Mouse (Mus musculus) right cerebral cortex, postnatal 10 days (tissue): ENCODE measurements around the gene Dnajc28.
A peak's percentile ranks its signal among the peaks of the same experiment; 100 is the strongest.
"Not testable (repeated sequence)": the region's sequence is repeated elsewhere in the genome, so short reads cannot be mapped to it uniquely, and the experiment has no call there.

ENCODE experiments used
- DNase-seq, 2 experiments: peaks; one replicate each; pipeline ENCODE4 v3.0.0; 2021; ENCODE audit warnings: low spot score in 2 of 2

The Dnajc28 gene

GRCm38 (mm10) chr16:91618511-91619501 is at the start of gene Dnajc28:
TSS of gene Dnajc28 (minus strand) at chr16:91619026.
- DNase-seq, result peak; percentile 88

DNA sequence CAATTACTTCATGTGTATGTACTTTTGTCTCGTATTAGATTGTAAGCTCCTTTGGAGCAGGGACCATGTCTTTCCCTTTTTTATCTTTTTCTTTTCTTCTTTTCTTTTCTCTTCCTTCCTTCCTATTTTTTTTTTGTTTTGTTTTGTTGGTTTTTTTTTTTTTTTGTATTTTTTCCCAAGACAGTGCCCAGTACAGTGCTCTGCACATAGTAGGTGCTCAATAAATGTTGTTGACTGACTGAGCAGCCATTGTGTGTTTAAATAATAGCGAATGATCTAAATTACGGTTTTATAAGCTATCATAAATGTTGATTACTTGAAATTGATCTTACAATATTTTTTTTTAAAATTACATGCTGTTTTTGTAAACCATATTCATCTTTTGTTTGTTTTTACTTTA is 45.0 kb upstream of the Dnajc28 start:
- no peak for DNase-seq

DNA sequence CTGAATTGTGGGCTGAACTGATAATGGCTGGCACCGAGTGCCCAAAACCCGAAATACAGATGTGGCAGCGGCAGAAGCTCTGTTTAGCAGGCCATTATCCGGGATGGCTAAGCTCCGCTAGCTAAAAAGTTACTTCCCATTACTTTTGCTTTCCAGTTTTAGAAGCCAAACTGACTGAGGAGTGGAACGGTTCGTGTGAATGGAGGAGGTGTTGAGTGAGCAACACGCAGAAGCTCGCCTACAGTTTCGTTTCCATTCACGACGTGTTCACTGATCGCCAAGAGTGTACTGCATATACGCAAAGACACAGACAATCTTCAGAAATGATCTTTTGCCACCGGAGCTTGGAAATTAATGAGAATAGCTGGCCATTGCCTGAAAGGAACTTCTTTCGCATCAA is 43.5 kb upstream of the Dnajc28 start:
- no peak for DNase-seq

- DNase-seq, result no peak
Observed at GRCm38 (mm10) chr16:91661397-91661796, 42.6 kb upstream of the Dnajc28 start.

DNA sequence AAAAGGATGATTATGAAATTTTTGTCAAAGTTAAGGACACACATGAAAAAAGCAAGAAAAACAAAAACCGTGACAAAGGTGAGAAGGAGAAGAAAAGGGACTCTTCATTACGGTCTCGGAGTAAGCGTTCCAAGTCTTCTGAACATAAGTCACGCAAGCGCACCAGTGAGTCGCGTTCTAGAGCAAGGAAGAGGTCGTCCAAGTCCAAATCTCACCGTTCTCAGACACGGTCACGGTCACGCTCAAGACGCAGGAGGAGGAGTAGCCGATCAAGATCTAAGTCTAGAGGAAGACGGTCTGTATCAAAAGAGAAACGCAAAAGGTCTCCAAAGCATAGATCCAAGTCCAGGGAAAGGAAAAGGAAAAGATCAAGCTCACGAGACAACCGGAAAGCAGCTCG is 41.0 kb upstream of the Dnajc28 start:
- DNase-seq, result no peak

DNA sequence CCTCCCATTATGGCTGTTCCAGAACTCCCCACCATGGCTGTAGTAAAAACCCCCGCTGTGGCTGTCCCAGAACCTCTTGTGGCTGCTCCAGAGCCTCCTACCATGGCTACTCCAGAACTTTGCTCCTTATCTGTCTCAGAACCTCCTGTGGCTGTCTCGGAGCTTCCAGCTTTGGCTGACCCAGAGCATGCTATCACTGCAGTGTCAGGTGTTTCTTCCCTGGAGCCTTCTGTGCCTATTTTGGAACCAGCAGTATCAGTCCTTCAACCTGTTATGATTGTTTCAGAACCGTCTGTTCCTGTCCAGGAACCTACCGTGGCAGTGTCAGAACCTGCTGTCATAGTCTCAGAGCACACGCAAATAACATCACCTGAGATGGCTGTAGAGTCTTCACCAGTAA is 39.6 kb upstream of the Dnajc28 start:
- no peak for DNase-seq

- no peak for DNase-seq
Observed at GRCm38 (mm10) chr16:91657285-91657684, 38.5 kb upstream of the Dnajc28 start.

DNA sequence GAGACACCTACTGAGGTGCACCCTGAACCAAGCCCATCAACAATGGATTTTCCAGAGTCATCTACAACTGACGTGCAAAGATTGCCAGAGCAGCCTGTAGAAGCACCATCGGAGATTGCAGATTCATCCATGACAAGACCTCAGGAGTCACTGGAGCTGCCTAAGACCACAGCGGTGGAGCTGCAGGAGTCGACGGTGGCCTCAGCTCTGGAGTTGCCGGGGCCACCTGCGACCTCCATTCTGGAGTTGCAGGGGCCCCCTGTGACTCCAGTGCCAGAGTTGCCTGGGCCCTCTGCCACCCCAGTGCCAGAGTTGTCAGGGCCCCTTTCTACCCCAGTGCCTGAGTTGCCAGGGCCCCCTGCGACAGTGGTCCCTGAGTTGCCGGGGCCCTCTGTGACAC is 36.5 kb upstream of the Dnajc28 start:
- no peak for DNase-seq

GRCm38 (mm10) chr16:91652191-91652590 is 33.4 kb upstream of the Dnajc28 start:
- no peak for DNase-seq

GRCm38 (mm10) chr16:91649781-91650180 is 31.0 kb upstream of the Dnajc28 start:
- DNase-seq, result no peak

- no peak for DNase-seq
Observed at GRCm38 (mm10) chr16:91649246-91649645, 30.4 kb upstream of the Dnajc28 start.

GRCm38 (mm10) chr16:91648220-91648550 is 29.4 kb upstream of the Dnajc28 start:
- peak; percentile 79 to 84 for DNase-seq

GRCm38 (mm10) chr16:91647461-91648219 is 28.8 kb upstream of the Dnajc28 start, which contains the start of gene Son:
TSS of gene Son (plus strand) at chr16:91647506.
- DNase-seq, result peak; percentile 99

DNA sequence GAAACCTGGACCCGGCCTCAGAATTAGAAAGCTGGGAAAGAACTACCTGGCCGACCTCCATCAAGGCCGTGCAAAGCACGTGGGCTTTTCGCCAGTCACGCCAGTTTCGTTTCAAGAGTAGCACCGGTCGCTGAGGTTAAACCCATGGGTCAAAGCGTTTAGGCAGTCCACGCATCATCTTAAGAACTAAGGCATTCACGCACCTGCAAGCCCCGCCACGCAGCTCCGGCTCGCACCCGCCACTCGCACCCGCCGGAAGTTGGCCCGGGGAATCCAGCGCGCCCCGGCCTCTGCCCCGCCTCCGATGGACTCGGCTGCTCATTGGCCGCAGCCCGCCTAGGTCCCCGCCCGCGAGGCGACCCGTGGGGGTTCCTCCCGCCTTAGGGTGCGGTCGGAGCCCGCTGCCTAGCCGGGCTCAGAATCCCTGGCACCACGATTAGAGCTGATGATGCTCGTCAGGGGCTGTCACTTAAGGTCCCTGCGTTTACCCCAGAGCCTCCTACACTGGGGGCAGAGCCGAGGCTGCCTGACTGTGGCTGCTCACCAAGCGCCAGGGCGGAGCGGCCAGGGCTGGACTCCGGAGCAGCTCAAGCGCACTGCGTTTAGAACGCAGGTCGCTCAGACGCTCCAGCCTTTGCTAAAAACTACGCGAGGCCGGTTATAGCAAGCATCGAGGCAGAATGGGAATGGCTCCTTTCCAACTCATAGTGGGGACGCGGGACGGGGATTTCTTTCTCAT is 28.0 kb upstream of the Dnajc28 start, which contains the start of gene Gart:
Gart (minus strand) TSS at position 272 of the 739 bp plus-strand sequence.
- DNase-seq, result peak; percentile 95

- no peak for DNase-seq
Observed at GRCm38 (mm10) chr16:91645995-91646602, 27.3 kb upstream of the Dnajc28 start.

DNA sequence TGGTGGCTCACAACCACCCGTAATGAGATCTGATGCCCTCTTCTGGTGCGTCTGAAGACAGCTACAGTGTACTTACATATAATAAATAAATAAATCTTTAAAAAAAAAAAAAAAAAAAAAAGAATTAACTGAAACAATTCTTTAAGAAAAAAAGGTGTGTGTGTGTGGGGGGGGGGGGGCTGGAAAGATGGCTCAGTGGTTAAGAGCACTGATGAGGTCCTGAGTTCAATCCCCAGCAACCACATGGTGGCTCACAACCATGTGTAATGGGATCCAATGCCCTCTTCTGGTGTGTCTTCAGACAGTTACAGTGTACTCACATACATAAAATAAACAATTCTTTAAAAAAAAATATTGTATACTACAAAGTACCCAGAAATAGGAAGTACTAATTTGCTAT is 26.6 kb upstream of the Dnajc28 start:
- DNase-seq, result not testable (repeated sequence)

DNA sequence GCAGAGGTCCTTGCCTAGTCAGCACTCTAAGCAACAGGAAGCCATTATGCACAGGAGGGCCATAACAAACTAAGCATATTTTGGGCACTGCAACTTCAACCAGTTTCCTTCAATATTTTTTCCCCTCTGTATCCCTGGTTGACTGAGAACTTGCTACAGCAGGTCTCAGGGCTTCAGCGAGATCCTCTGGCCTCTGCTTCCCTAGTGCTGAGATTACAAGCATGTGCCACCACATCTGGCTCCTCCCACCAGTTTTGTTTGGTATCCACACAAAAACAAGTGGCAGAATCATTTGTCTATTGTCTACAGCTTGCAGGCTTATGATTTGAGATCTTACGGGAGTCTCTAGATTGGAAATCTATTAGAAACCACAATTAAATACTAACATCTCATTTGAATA is 26.1 kb upstream of the Dnajc28 start:
- no peak for DNase-seq

DNA sequence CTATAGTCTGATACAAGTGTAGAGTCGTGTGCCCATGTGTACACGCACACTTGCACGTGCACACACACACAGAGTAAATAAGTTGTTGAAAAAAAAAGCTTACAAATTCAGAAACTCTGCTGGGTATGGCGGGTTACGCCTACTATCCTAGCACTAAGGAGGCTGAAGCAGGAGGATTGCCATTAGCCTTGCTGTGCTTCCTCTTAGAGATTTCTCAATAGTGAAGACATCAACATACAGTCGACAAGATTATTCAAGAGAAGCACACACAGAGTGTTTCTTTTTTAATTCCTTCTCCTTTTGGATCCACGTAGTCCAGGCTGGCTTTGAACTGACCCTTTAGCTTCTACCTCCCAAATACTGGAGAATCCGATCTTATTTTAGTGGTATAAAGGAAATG is 21.3 kb upstream of the Dnajc28 start:
- no peak for DNase-seq

DNA sequence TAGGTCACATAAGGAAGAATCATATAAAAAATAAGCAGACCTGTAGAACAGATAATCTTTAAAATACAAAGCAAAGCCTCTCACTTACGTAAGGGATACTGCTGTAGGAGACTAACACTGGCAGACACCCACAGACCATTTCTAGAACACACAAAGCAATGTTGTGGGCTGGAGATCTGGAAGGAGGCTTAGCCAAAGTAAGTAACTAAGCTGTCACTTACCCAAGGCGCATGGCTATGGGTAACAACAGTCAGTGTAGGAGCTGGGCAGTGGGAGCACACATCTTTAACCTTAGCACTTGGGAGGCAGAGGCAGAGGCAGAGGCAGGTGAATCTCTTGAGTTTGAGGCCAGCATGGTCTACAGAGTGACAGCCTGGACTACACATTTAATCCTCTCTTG is 20.8 kb upstream of the Dnajc28 start:
- DNase-seq, result peak in 1 of 2 experiments; percentile 20

DNA sequence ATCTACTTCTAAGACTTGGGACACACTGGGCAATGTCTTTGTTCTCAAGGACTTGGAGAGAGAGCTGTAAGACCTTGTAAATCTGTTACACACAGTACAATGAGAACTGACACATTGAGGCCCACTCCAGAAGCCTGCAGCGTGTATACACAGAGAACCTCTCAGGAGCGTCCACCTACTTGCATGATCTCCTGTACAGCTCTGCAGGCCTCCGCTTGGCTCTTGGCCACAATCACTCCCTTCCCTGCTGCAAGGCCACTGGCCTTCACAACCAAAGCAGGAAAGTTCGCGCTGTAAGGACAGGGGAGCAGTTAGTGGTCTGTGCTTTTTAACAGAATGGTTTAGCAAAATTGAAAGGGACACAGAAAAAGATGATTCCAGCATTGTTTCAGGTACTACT is 20.3 kb upstream of the Dnajc28 start:
- peak in 1 of 2 experiments; percentile 21 for DNase-seq

- no peak for DNase-seq
Observed at GRCm38 (mm10) chr16:91633641-91634040, 14.8 kb upstream of the Dnajc28 start.
